Mouse (Mus musculus): Measurements from ENCODE around the gene Ifne. TPM values are rescaled to one million over a fixed set of nuclear protein-coding genes. Genes with fewer than 3 reads are reported as not detected.
"Not testable (repeated sequence)": the region's sequence is repeated elsewhere in the genome, so short reads cannot be mapped to it uniquely, and the experiment has no call there.

The Ifne gene
- total and polyA plus RNA-seq, 3 experiments: not detected

- DNase-seq: peak; percentile 32
Measured at GRCm38 (mm10) chr4:88867926-88868911, 11.8 kb downstream of the Ifne start.

GRCm38 (mm10) chr4:88867366-88867925 is 12.6 kb downstream of the Ifne start:
- DNase-seq: peak; percentile 78

GRCm38 (mm10) chr4:88865011-88865569 is 14.9 kb downstream of the Ifne start:
- DNase-seq: no peak

GRCm38 (mm10) chr4:88864599-88864998 is 15.4 kb downstream of the Ifne start:
- DNase-seq: no peak

- DNase-seq: no peak
Measured at GRCm38 (mm10) chr4:88863309-88863708, 16.7 kb downstream of the Ifne start.

GRCm38 (mm10) chr4:88859214-88859613 is 20.8 kb downstream of the Ifne start:
- DNase-seq: no peak

- DNase-seq: no peak
Measured at GRCm38 (mm10) chr4:88851026-88851763, 28.8 kb downstream of the Ifne start.

- DNase-seq: no peak
Measured at GRCm38 (mm10) chr4:88849698-88850097, 30.3 kb downstream of the Ifne start, which contains the start of gene Ifna1. Ifna1 (plus strand) TSS chr4:88850087.

GRCm38 (mm10) chr4:88845334-88845733 is 34.7 kb downstream of the Ifne start:
- DNase-seq: no peak

GRCm38 (mm10) chr4:88841438-88841911 is 38.5 kb downstream of the Ifne start, which contains the start of gene Ifna4:
Ifna4 (plus strand) TSS chr4:88841861.
- no peak for DNase-seq

GRCm38 (mm10) chr4:88840058-88840457 is 39.9 kb downstream of the Ifne start:
- no peak for DNase-seq

GRCm38 (mm10) chr4:88838828-88839227 is 41.2 kb downstream of the Ifne start:
- no peak for DNase-seq

GRCm38 (mm10) chr4:88835225-88835624 is 44.8 kb downstream of the Ifne start, which contains the start of gene Ifna5:
Ifna5 (plus strand) TSS chr4:88835525.
- not testable (repeated sequence) for DNase-seq

GRCm38 (mm10) chr4:88830523-88830922 is 49.5 kb downstream of the Ifne start:
- DNase-seq: peak; percentile 5

Small RNAs within 50 kb of the gene (microRNA-seq; reads per million reads assigned to microRNA genes)
- 1,236 to 4,233 reads per million in 2 experiments for gene Mir31

Other genes with a start within 250 kb of the Ifne start
- not detected for gene C87499, start 245.8 kb downstream of the Ifne start, total RNA-seq (2021)
- not detected in 2 replicates for gene C87499, start 245.8 kb downstream of the Ifne start, polyA plus RNA-seq (2012; rRNA removed)
- gene Ifna13, start 235.7 kb downstream of the Ifne start, total RNA-seq (2021): not detected
- gene Ifna13, start 235.7 kb downstream of the Ifne start, polyA plus RNA-seq (2012; rRNA removed): not detected in 2 replicates
- not detected for gene Ifna16, start 203.3 kb downstream of the Ifne start, total RNA-seq (2021)
- gene Ifna16, start 203.3 kb downstream of the Ifne start, polyA plus RNA-seq (2012; rRNA removed): not detected in 2 replicates
- gene Ifna2, start 196.3 kb downstream of the Ifne start, total RNA-seq (2021): not detected
- gene Ifna2, start 196.3 kb downstream of the Ifne start, polyA plus RNA-seq (2012; rRNA removed): not detected in 2 replicates
- not detected for gene Ifnab, start 188.8 kb downstream of the Ifne start, total RNA-seq (2021)
- not detected in 2 replicates for gene Ifnab, start 188.8 kb downstream of the Ifne start, polyA plus RNA-seq (2012; rRNA removed)
- gene Gm26566, start 158.4 kb downstream of the Ifne start, total RNA-seq (2021): under 1 TPM in 1 of 2 experiments, not detected in 1; 0.38 TPM
- gene Gm26566, start 158.4 kb downstream of the Ifne start, polyA plus RNA-seq (2012; rRNA removed): 0.76 and 1.0 TPM in 2 replicates
- 10 to 100 TPM; 70.8 to 79.3 TPM for gene Klhl9, start 157.7 kb downstream of the Ifne start, total RNA-seq (2021)
- 22.2 and 29.6 TPM in 2 replicates for gene Klhl9, start 157.7 kb downstream of the Ifne start, polyA plus RNA-seq (2012; rRNA removed)
- gene Gm13271, start 125.3 kb downstream of the Ifne start, total RNA-seq (2021): not detected
- not detected in 2 replicates for gene Gm13271, start 125.3 kb downstream of the Ifne start, polyA plus RNA-seq (2012; rRNA removed)
- gene Gm13283, start 120.1 kb downstream of the Ifne start, total RNA-seq (2021): not detected
- not detected in 2 replicates for gene Gm13283, start 120.1 kb downstream of the Ifne start, polyA plus RNA-seq (2012; rRNA removed)
- gene Gm13290, start 106.4 kb downstream of the Ifne start, total RNA-seq (2021): not detected
- not detected in 2 replicates for gene Gm13290, start 106.4 kb downstream of the Ifne start, polyA plus RNA-seq (2012; rRNA removed)
- not detected for gene Gm13289, start 103.3 kb downstream of the Ifne start, total RNA-seq (2021)
- not detected in 2 replicates for gene Gm13289, start 103.3 kb downstream of the Ifne start, polyA plus RNA-seq (2012; rRNA removed)
- not detected for gene Gm13272, start 100.4 kb downstream of the Ifne start, total RNA-seq (2021)
- not detected in 2 replicates for gene Gm13272, start 100.4 kb downstream of the Ifne start, polyA plus RNA-seq (2012; rRNA removed)
- not detected for gene Ifnz, start 98.1 kb downstream of the Ifne start, total RNA-seq (2021)
- gene Ifnz, start 98.1 kb downstream of the Ifne start, polyA plus RNA-seq (2012; rRNA removed): not detected in 2 replicates
- not detected for gene Gm13276, start 94.5 kb downstream of the Ifne start, total RNA-seq (2021)
- not detected in 2 replicates for gene Gm13276, start 94.5 kb downstream of the Ifne start, polyA plus RNA-seq (2012; rRNA removed)
- not detected for gene Gm13277, start 91.6 kb downstream of the Ifne start, total RNA-seq (2021)
- gene Gm13277, start 91.6 kb downstream of the Ifne start, polyA plus RNA-seq (2012; rRNA removed): not detected in 2 replicates
- not detected for gene Gm13278, start 88.7 kb downstream of the Ifne start, total RNA-seq (2021)
- gene Gm13278, start 88.7 kb downstream of the Ifne start, polyA plus RNA-seq (2012; rRNA removed): not detected in 2 replicates
- not detected for gene Gm13275, start 85.7 kb downstream of the Ifne start, total RNA-seq (2021)
- 0.22 TPM in 1 of 2 replicates, not detected in the other for gene Gm13275, start 85.7 kb downstream of the Ifne start, polyA plus RNA-seq (2012; rRNA removed)
- gene Gm13279, start 82.8 kb downstream of the Ifne start, total RNA-seq (2021): not detected
- gene Gm13279, start 82.8 kb downstream of the Ifne start, polyA plus RNA-seq (2012; rRNA removed): not detected in 2 replicates
- gene Gm13285, start 80.5 kb downstream of the Ifne start, total RNA-seq (2021): not detected
- not detected in 2 replicates for gene Gm13285, start 80.5 kb downstream of the Ifne start, polyA plus RNA-seq (2012; rRNA removed)
- gene Gm13287, start 76.9 kb downstream of the Ifne start, total RNA-seq (2021): not detected
- gene Gm13287, start 76.9 kb downstream of the Ifne start, polyA plus RNA-seq (2012; rRNA removed): 0.22 TPM in 1 of 2 replicates, not detected in the other
- gene Gm13288, start 74.7 kb downstream of the Ifne start, total RNA-seq (2021): not detected
- gene Gm13288, start 74.7 kb downstream of the Ifne start, polyA plus RNA-seq (2012; rRNA removed): not detected in 2 replicates
- not detected for gene Ifna7, start 64.0 kb downstream of the Ifne start, total RNA-seq (2021)
- gene Ifna7, start 64.0 kb downstream of the Ifne start, polyA plus RNA-seq (2012; rRNA removed): not detected in 2 replicates
- not detected for gene Ifna11, start 60.2 kb downstream of the Ifne start, total RNA-seq (2021)
- gene Ifna11, start 60.2 kb downstream of the Ifne start, polyA plus RNA-seq (2012; rRNA removed): not detected in 2 replicates
- not detected for gene Ifna6, start 52.8 kb downstream of the Ifne start, total RNA-seq (2021)
- gene Ifna6, start 52.8 kb downstream of the Ifne start, polyA plus RNA-seq (2012; rRNA removed): not detected in 2 replicates
- gene Ifna5, start 44.7 kb downstream of the Ifne start, total RNA-seq (2021): not detected
- not detected in 2 replicates for gene Ifna5, start 44.7 kb downstream of the Ifne start, polyA plus RNA-seq (2012; rRNA removed)
- not detected for gene Ifna4, start 38.3 kb downstream of the Ifne start, total RNA-seq (2021)
- not detected in 2 replicates for gene Ifna4, start 38.3 kb downstream of the Ifne start, polyA plus RNA-seq (2012; rRNA removed)
- gene Ifna1, start 30.1 kb downstream of the Ifne start, total RNA-seq (2021): not detected
- not detected in 2 replicates for gene Ifna1, start 30.1 kb downstream of the Ifne start, polyA plus RNA-seq (2012; rRNA removed)